Mouse (Mus musculus) urinary bladder, postnatal 0 days (tissue): ENCODE data around the gene Fbxw28. TPM values are rescaled to one million over a fixed set of nuclear protein-coding genes. Genes with fewer than 3 reads are reported as not detected.

Experiments used
- polyA plus RNA-seq: library from polyadenylated mRNA; unstranded; fragments of >200 nt; fragmentation: Nextera tagmentation; extraction: Ambion mirVana; gene quantifications from 2 replicates; pipeline ENCODE4 v1.2.1, GENCODE M21; 2015

Gene Fbxw28
- polyA plus RNA-seq, result 0.29 TPM in 1 of 2 replicates, not detected in the other

DNA sequence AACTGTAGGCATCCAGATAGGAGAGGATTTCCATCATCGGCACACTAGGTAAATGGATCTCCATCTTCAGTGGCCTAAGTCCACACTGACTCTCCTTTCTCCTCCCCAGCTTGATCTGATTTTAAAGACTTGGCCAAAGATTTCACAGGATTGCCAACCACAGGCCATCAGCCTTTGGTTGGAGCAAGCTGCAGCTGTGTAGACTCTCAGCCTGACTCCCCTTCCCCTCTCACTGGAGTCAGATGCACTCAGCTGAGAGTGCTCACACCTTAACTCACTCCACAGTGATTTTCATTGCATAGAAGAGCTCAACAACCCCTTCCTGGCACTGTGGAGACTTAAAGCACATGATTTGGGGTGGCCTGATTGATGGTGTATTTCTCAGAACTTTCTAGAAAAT lies at the start of gene Fbxw28:
Gene Fbxw28, minus strand, starts transcription at position 101 of the 400 bp plus-strand sequence.

DNA sequence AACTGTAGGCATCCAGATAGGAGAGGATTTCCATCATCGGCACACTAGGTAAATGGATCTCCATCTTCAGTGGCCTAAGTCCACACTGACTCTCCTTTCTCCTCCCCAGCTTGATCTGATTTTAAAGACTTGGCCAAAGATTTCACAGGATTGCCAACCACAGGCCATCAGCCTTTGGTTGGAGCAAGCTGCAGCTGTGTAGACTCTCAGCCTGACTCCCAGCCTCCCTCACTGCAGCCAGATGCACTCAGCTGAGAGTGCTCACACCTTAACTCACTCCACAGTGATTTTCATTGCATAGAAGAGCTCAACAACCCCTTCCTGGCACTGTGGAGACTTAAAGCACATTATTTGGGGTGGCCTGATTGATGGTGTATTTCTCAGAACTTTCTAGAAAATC lies 51.9 kb downstream of the Fbxw28 start, which contains the start of gene Fbxw14:
Gene Fbxw14, minus strand, starts transcription at position 101 of the 400 bp plus-strand sequence.

Other genes with a start within 250 kb of the Fbxw28 start
- 3.3 and 3.7 TPM in 2 replicates for gene Plxnb1, start 244.3 kb downstream of the Fbxw28 start, polyA plus RNA-seq
- 0.08 and 0.14 TPM in 2 replicates for gene Fbxw21, start 177.6 kb downstream of the Fbxw28 start, polyA plus RNA-seq
- not detected in 2 replicates for gene Fbxw13, start 143.7 kb downstream of the Fbxw28 start, polyA plus RNA-seq
- 0.48 TPM in 1 of 2 replicates, not detected in the other for gene Fbxw20, start 104.9 kb downstream of the Fbxw28 start, polyA plus RNA-seq
- gene Fbxw14, start 52.0 kb downstream of the Fbxw28 start, polyA plus RNA-seq, result 0.30 and 0.59 TPM in 2 replicates
- gene Fbxw22, start 64.6 kb upstream of the Fbxw28 start, polyA plus RNA-seq, result 0.48 and 0.68 TPM in 2 replicates
- 0.19 and 0.34 TPM in 2 replicates for gene Fbxw16, start 109.5 kb upstream of the Fbxw28 start, polyA plus RNA-seq
- gene Fbxw19, start 156.2 kb upstream of the Fbxw28 start, polyA plus RNA-seq, result 0.10 TPM in 1 of 2 replicates, not detected in the other
- gene Fbxw15, start 228.6 kb upstream of the Fbxw28 start, polyA plus RNA-seq, result 0.17 TPM in 1 of 2 replicates, not detected in the other